Mouse (Mus musculus): ENCODE results near the gene Prl7d1. TPM values are rescaled to one million over a fixed set of nuclear protein-coding genes. Genes with fewer than 3 reads are reported as not detected.
"Not testable (repeated sequence)": the region's sequence is repeated elsewhere in the genome, so short reads cannot be mapped to it uniquely, and the experiment has no call there.

Prl7d1 gene
- not detected for total RNA-seq (2021)
- long read RNA-seq, experiment 1 = 0 reads
- long read RNA-seq, experiment 2 = 0 reads

DNA sequence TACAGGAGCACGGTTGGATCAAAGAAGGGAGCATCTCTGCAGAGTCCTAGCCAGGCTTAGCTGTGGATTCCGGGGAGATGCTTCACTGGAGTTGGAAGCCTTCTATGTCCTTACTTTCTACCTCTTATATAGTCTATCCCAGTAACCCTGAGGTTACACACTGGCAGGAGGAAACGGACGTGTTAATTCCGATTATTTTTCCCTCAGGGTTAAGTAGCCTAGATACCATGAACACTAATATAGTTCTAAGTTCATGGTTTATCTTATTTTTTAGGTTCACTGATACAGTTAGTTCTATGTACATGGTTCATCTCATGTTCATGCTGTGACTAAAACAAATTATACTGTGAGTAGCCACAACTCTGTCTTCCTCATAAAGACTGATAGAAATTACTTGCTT lies at the start of gene Prl7d1:
TSS of gene Prl7d1 (minus strand) at position 101 of the 400 bp plus-strand sequence.
- no peak for DNase-seq

DNA sequence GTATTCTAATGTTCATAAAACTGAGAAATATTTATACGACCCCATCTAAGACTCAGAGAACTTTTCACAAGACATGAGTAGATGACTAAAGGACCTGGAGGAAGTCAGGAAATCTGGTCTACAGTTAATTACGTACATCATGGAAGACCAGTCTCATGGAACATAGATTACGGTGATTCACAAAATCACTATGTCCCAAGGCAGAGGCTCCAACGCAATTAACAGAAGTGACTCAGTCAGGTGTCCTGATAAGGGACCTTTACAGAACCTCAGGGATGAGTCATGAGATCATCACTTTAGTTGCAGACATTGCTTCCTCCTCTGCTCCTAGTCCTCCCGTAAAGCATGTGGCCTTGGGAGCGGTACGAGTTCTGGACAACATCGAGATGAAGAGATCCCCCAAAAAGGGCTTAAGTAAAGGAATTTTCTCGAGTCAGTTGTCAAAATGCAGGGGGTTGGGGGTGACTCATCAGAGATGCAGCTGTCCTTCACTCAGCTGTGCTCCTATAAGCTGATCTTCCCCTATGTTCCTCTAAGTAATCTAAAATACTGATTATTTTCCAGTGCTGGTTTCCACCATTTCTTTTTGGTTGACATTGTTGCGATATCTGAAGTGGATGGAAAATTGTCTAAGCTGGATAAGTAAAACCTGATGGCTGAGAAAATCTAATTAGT lies 18.1 kb upstream of the Prl7d1 start:
- no peak for DNase-seq

DNA sequence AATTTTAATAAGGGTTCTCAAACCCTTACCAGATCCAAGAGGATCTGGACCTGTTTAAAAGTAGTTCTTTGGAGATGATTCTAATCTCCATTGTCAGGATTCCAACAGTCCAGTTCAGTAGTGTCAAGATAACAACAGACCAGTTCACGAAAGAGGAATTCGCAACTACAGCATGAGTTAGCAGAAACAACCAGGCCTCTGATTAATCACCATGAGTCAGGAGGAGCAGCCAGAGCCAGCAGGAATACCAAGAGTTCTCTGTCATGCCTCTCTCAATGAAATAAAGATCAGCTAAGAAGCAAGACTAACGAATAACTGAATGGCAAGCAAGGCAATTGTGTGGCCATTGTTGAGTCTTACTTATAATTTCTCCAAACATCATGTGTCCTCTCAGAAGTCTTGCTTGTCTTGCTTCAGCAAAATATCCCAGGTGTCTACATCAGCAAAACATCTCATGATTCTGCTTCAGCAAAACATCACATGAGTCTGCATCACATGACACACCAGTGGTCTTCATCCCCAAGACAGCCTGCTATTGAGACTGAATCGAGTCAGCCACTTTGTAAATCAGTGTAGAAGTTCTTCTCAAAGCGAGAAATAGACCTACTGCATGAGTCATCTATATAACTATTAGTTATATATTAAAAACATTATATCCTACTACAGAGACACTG lies 13.9 kb upstream of the Prl7d1 start:
- DNase-seq = not testable (repeated sequence)

DNA sequence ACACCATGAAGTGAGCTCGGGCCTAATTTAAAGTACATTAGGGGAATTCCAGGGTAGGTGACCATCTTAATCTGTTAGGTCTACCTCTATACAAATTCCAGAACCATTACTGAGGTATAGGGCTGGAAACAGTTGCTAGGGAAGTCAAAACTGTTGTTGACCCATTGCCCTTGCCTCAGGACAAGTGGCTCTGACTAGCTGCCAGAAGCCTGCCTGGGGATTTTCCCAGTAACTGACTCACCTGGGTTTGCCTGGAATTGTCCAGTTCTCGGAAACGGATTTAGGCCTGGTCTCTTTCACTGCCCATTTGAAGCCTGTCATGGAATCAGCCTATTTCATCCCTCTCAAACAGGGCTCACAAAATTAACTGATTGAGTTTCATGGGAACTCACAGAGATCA lies 8.5 kb upstream of the Prl7d1 start:
- not testable (repeated sequence) for DNase-seq

DNA sequence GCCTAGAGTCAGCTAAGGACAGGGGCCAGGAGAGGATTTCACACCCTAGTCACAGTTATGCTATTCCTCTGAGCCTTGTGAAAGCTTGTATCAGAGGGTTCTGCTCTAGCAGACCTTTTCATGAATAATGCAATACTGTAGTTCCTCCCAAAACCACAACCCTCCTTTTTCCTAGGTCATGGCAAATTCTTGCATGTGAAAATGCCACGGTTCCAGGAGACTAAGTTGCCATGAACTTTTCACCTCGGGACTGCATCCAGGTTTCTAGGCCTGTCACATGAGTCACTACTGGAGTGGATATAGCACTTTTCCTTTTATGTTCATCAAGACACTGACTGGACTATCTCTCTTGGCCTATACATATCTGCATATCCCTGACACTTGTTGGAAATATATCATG lies 10.0 kb downstream of the Prl7d1 start:
- no peak for DNase-seq

DNA sequence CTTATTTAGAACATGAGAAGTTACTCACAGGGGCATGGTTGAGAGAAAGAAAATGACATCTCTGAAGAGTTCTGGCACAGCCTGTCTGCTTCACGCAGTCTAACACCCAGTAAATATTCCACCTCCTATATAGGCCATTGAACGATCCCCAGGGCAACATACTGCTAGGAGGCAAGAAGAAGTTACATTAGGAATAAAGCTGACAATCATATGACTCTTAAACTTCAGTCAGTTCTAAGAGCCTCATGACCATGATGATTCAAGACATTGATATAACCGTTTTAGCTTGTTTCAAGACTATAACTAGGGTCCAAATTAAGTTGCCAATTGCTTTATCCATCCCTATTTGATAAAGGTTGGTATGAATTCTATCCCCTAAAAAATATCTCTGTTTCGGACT lies 48.6 kb downstream of the Prl7d1 start, which contains the start of gene Prl7a2:
TSS of gene Prl7a2 (minus strand) at position 101 of the 400 bp plus-strand sequence.
- no peak for DNase-seq

DNA sequence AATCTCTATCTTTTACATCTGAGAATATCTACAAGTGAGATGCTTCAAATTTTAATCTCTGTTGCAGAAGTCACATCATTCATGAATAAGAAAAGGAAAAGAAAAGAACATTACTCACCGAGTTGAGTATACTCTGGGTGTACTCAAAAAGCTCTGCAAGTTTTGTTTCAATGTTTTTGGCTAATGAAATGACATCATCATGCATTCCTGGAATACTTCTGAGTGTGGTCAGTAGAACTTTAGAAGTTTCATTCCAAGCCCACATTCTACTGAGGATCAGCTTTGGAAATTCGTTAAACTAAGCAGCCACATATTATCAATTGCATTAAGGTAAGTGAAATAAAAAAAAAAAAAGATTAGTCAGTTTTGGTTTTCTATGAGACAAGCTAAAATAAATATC lies 55.8 kb downstream of the Prl7d1 start:
- DNase-seq = no peak

Other genes starting within 250 kb of the Prl7d1 start
- gene Prl8a8, start 203.5 kb downstream of the Prl7d1 start, total RNA-seq (2021) = not detected
- gene Prl8a9, start 152.1 kb downstream of the Prl7d1 start, total RNA-seq (2021) = not detected
- not detected for gene Prl8a1, start 134.6 kb downstream of the Prl7d1 start, total RNA-seq (2021)
- not detected for gene Prl7b1, start 106.2 kb downstream of the Prl7d1 start, total RNA-seq (2021)
- not detected for gene Prl7a1, start 74.2 kb downstream of the Prl7d1 start, total RNA-seq (2021)
- gene Prl7a2, start 48.7 kb downstream of the Prl7d1 start, total RNA-seq (2021) = not detected
- gene Prl7c1, start 64.1 kb upstream of the Prl7d1 start, total RNA-seq (2021) = not detected
- gene Prl2a1, start 84.9 kb upstream of the Prl7d1 start, total RNA-seq (2021) = not detected
- gene Prl2c1, start 132.6 kb upstream of the Prl7d1 start, total RNA-seq (2021) = not detected

All from gastrocnemius, postnatal 25 days (tissue).